Mouse (Mus musculus): ENCODE data around the gene Snai3. TPM values are rescaled to one million over a fixed set of nuclear protein-coding genes. Genes with fewer than 3 reads are reported as not detected.

Snai3 gene
- polyA plus RNA-seq, 1 experiment from 2014 or later = not detected

- DNase-seq (no peak), ATAC-seq (ENCODE audit: low FRiP score, low TSS enrichment) (no peak)
- Histone ChIP-seq H3K9ac (replicated peaks; ENCODE audit: low read length) (no peak overlapping the region), H3K4me1 (ENCODE audit: control insufficient read depth, insufficient read depth, low read length) (peaks cover 10% of the 10 kb centered on the region), H3K4me3 (replicated peaks; ENCODE audit: low read depth, low read length) (no peak overlapping the region), H3K36me3 (ENCODE audit: control insufficient read depth, insufficient read depth, low read length) (peaks cover 19% of the 10 kb centered on the region), H3K9me3 (ENCODE audit: control insufficient read depth, low read length) (no peaks in the 10 kb centered on the region), H3K4me2 (ENCODE audit: low read length) (no peak overlapping the region), H3K27me3 (ENCODE audit: control insufficient read depth, insufficient read depth, low read length) (no peaks in the 10 kb centered on the region), H3K27ac (replicated peaks; ENCODE audit: low read depth, low read length) (no peak overlapping the region)
- 85% methylated on average over 10 of the region's 10 CpGs for WGBS
Observed at GRCm38 (mm10) chr8:122430058-122430636, 30.4 kb downstream of the Snai3 start.

GRCm38 (mm10) chr8:122428163-122428562, 32.4 kb downstream of the Snai3 start:
- H3K9me3 ChIP-seq (ENCODE audit: control insufficient read depth, low read length) = no peaks in the 10 kb centered on the region
- H3K4me1 ChIP-seq (ENCODE audit: control insufficient read depth, insufficient read depth, low read length) = peaks cover 10% of the 10 kb centered on the region
- no peak overlapping the region for H3K4me3 ChIP-seq (replicated peaks; ENCODE audit: low read depth, low read length)
- 0 out of 2 replicates have a peak, but pooled peaks cover under 1% of the 10 kb centered on the region for H3K36me3 ChIP-seq (ENCODE audit: control insufficient read depth, insufficient read depth, low read length)
- H3K4me2 ChIP-seq (ENCODE audit: low read length) = no peak overlapping the region
- H3K27me3 ChIP-seq (ENCODE audit: control insufficient read depth, insufficient read depth, low read length) = no peaks in the 10 kb centered on the region
- WGBS = 89% methylated on average over 9 of the region's 9 CpGs
- DNase-seq = no peak
- ATAC-seq (ENCODE audit: low FRiP score, low TSS enrichment) = no peak
- no peak overlapping the region for H3K27ac ChIP-seq (replicated peaks; ENCODE audit: low read depth, low read length)
- no peak overlapping the region for H3K9ac ChIP-seq (replicated peaks; ENCODE audit: low read length)

- WGBS = 90% methylated on average over 7 of the region's 7 CpGs
- DNase-seq (no peak), ATAC-seq (ENCODE audit: low FRiP score, low TSS enrichment) (no peak)
- Histone ChIP-seq H3K4me3 (replicated peaks; ENCODE audit: low read depth, low read length) (no peak overlapping the region), H3K4me2 (ENCODE audit: low read length) (no peak overlapping the region), H3K27ac (replicated peaks; ENCODE audit: low read depth, low read length) (no peak overlapping the region), H3K27me3 (ENCODE audit: control insufficient read depth, insufficient read depth, low read length) (no peaks in the 10 kb centered on the region), H3K9me3 (ENCODE audit: control insufficient read depth, low read length) (no peaks in the 10 kb centered on the region), H3K9ac (replicated peaks; ENCODE audit: low read length) (no peak overlapping the region), H3K36me3 (ENCODE audit: control insufficient read depth, insufficient read depth, low read length) (no peaks in the 10 kb centered on the region), H3K4me1 (ENCODE audit: control insufficient read depth, insufficient read depth, low read length) (peaks cover 7% of the 10 kb centered on the region)
Observed at GRCm38 (mm10) chr8:122427607-122428006, 32.9 kb downstream of the Snai3 start.

GRCm38 (mm10) chr8:122426145-122426544, 34.4 kb downstream of the Snai3 start:
- 82% methylated on average over 9 of the region's 9 CpGs for WGBS
- Histone ChIP-seq H3K27ac (replicated peaks; ENCODE audit: low read depth, low read length) (no peak overlapping the region), H3K36me3 (ENCODE audit: control insufficient read depth, insufficient read depth, low read length) (no peaks in the 10 kb centered on the region), H3K9me3 (ENCODE audit: control insufficient read depth, low read length) (no peaks in the 10 kb centered on the region), H3K4me3 (replicated peaks; ENCODE audit: low read depth, low read length) (no peak overlapping the region), H3K9ac (replicated peaks; ENCODE audit: low read length) (no peak overlapping the region), H3K4me2 (ENCODE audit: low read length) (no peak overlapping the region), H3K4me1 (ENCODE audit: control insufficient read depth, insufficient read depth, low read length) (no peaks in the 10 kb centered on the region), H3K27me3 (ENCODE audit: control insufficient read depth, insufficient read depth, low read length) (no peaks in the 10 kb centered on the region)
- ATAC-seq (ENCODE audit: low FRiP score, low TSS enrichment) (no peak), DNase-seq (no peak)

- ATAC-seq (ENCODE audit: low FRiP score, low TSS enrichment) (no peak), DNase-seq (no peak)
- Histone ChIP-seq H3K4me2 (ENCODE audit: low read length) (no peak overlapping the region), H3K9ac (replicated peaks; ENCODE audit: low read length) (no peak overlapping the region), H3K27me3 (ENCODE audit: control insufficient read depth, insufficient read depth, low read length) (no peaks in the 10 kb centered on the region), H3K36me3 (ENCODE audit: control insufficient read depth, insufficient read depth, low read length) (peaks cover 6% of the 10 kb centered on the region), H3K4me3 (replicated peaks; ENCODE audit: low read depth, low read length) (no peak overlapping the region), H3K4me1 (ENCODE audit: control insufficient read depth, insufficient read depth, low read length) (no peaks in the 10 kb centered on the region), H3K27ac (replicated peaks; ENCODE audit: low read depth, low read length) (no peak overlapping the region), H3K9me3 (ENCODE audit: control insufficient read depth, low read length) (no peaks in the 10 kb centered on the region)
- 61% methylated on average over 5 of the region's 5 CpGs for WGBS
Observed at GRCm38 (mm10) chr8:122423659-122424058, 36.9 kb downstream of the Snai3 start.

GRCm38 (mm10) chr8:122423217-122423616, 37.3 kb downstream of the Snai3 start:
- Histone ChIP-seq H3K36me3 (ENCODE audit: control insufficient read depth, insufficient read depth, low read length) (peaks cover 10% of the 10 kb centered on the region), H3K9me3 (ENCODE audit: control insufficient read depth, low read length) (no peaks in the 10 kb centered on the region), H3K4me1 (ENCODE audit: control insufficient read depth, insufficient read depth, low read length) (no peaks in the 10 kb centered on the region), H3K27ac (replicated peaks; ENCODE audit: low read depth, low read length) (no peak overlapping the region), H3K4me2 (ENCODE audit: low read length) (no peak overlapping the region), H3K4me3 (replicated peaks; ENCODE audit: low read depth, low read length) (no peak overlapping the region), H3K9ac (replicated peaks; ENCODE audit: low read length) (no peak overlapping the region), H3K27me3 (ENCODE audit: control insufficient read depth, insufficient read depth, low read length) (no peaks in the 10 kb centered on the region)
- 85% methylated on average over 24 of the region's 24 CpGs for WGBS
- ATAC-seq (ENCODE audit: low FRiP score, low TSS enrichment) (no peak), DNase-seq (no peak)

GRCm38 (mm10) chr8:122421376-122422070, 39.0 kb downstream of the Snai3 start, which contains the start of gene Il17c:
Il17c (plus strand) TSS chr8:122422020.
- Histone ChIP-seq H3K4me3 (replicated peaks; ENCODE audit: low read depth, low read length) (no peak within 1 kb of the TSS), H3K27me3 (ENCODE audit: control insufficient read depth, insufficient read depth, low read length) (no peaks in the 10 kb centered on the region), H3K36me3 (ENCODE audit: control insufficient read depth, insufficient read depth, low read length) (peaks cover 26% of the 10 kb centered on the region), H3K27ac (replicated peaks; ENCODE audit: low read depth, low read length) (no peak within 1 kb of the TSS), H3K4me1 (ENCODE audit: control insufficient read depth, insufficient read depth, low read length) (no peaks in the 10 kb centered on the region), H3K9me3 (ENCODE audit: control insufficient read depth, low read length) (no peaks in the 10 kb centered on the region), H3K9ac (replicated peaks; ENCODE audit: low read length) (no peak within 1 kb of the TSS), H3K4me2 (ENCODE audit: low read length) (no peak within 1 kb of the TSS)
- WGBS = 84% methylated on average over 14 of the region's 14 CpGs
- DNase-seq (no peak), ATAC-seq (ENCODE audit: low FRiP score, low TSS enrichment) (no peak)

GRCm38 (mm10) chr8:122419881-122420555, 40.5 kb downstream of the Snai3 start:
- Histone ChIP-seq H3K27ac (replicated peaks; ENCODE audit: low read depth, low read length) (no peak overlapping the region), H3K4me2 (ENCODE audit: low read length) (no peak overlapping the region), H3K9ac (replicated peaks; ENCODE audit: low read length) (no peak overlapping the region), H3K9me3 (ENCODE audit: control insufficient read depth, low read length) (no peaks in the 10 kb centered on the region), H3K36me3 (ENCODE audit: control insufficient read depth, insufficient read depth, low read length) (peaks cover 40% of the 10 kb centered on the region), H3K4me3 (replicated peaks; ENCODE audit: low read depth, low read length) (no peak overlapping the region), H3K27me3 (ENCODE audit: control insufficient read depth, insufficient read depth, low read length) (no peaks in the 10 kb centered on the region), H3K4me1 (ENCODE audit: control insufficient read depth, insufficient read depth, low read length) (no peaks in the 10 kb centered on the region)
- DNase-seq (no peak), ATAC-seq (ENCODE audit: low FRiP score, low TSS enrichment) (no peak)
- 66% methylated on average over 9 of the region's 9 CpGs for WGBS

Data from midbrain, embryonic 14.5 days (tissue).